Mouse (Mus musculus) megakaryocyte, embryonic 14.5 days (primary cell): Measurements from ENCODE around the gene Gramd2.

Experiments
- FLI1 ChIP-seq: IDR thresholded peaks from 2 replicates; pipeline ENCODE4 v1.6.1; 2012; ENCODE audit warnings: low read length, inconsistent platforms, mixed read lengths
- GATA1 ChIP-seq: IDR thresholded peaks from 3 replicates; pipeline ENCODE4 v1.6.1; 2012; ENCODE audit warnings: mixed read lengths, low read length, inconsistent platforms, borderline replicate concordance

GRCm38 (mm10) chr9:59666813-59667212 is 13.1 kb upstream of the Gramd2 start:
- no peak for TF ChIP-seq GATA1
- TF ChIP-seq FLI1: no peak
